Mouse (Mus musculus): Measurements from ENCODE around the gene Tipin. TPM values are rescaled to one million over a fixed set of nuclear protein-coding genes. Genes with fewer than 3 reads are reported as not detected.
"Not testable (repeated sequence)": the region's sequence is repeated elsewhere in the genome, so short reads cannot be mapped to it uniquely, and the experiment has no call there.

Tipin gene
- total and polyA plus RNA-seq, 3 experiments = 179 to 443 (median 204) TPM

DNA sequence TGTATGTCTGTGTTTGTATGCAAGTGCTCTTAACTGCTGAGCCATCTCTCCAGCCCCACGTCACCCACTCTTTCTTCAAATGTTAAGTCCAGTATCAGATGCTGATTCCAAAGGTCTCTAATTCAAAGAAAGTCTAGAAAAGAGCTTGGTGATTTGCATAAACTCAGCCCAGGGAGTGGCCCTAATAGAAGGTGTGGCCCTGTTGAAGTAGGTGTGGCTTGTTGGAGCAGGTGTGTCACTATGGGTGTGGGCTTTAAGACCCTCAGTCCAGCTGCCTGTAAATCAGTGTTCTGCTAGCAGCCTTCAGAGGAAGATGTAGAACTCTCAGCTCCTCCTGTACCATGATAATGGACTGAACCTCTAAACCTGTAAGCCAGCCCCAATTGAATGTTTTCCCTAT lies 14.2 kb upstream of the Tipin start:
- Histone ChIP-seq H3K9ac (ENCODE audit: insufficient read depth, low read depth) (no peak overlapping the region), H3K79me2 (replicated peaks; ENCODE audit: control insufficient read depth, extremely low read depth, insufficient read depth, poor library complexity, severe bottlenecking) (no peaks in the 10 kb centered on the region), H3K9me3 (replicated peaks; ENCODE audit: low read length) (no peaks in the 10 kb centered on the region), H3K36me3 (replicated peaks in 1 of 2; ENCODE audit: control insufficient read depth in 1 of 2, insufficient read depth in 1 of 2, low read length in 1 of 2) (no peaks in the 10 kb centered on the region), H3K4me3 (replicated peaks in 1 of 3; ENCODE audit: low read depth in 2 of 3, low read length in 2 of 3, poor library complexity in 1 of 3) (no peak overlapping the region), H3K4me2 (ENCODE audit: insufficient read depth, low read depth, poor library complexity, severe bottlenecking) (no peak overlapping the region), H3K27me3 (replicated peaks) (no peaks in the 10 kb centered on the region), H3K4me1 (ENCODE audit: control insufficient read depth in 1 of 2, insufficient read depth in 2 of 2) (peaks cover 0 to 15% of the 10 kb centered on the region in 2 experiments; a peak in 3 of 4 replicates), H3K27ac (ENCODE audit: insufficient read depth, low read depth) (no peak overlapping the region)
- dilution Hi-C loops (cut with MboI; ENCODE audit: extremely low pct_ligation_motif_present, extremely low pct_unique_long_range_greater_than_20kb, low sequenced_read_pairs) (no loop called here), in situ Hi-C loops (cut with MboI; ENCODE audit: low pct_ligation_motif_present, low pct_unique_long_range_greater_than_20kb, low sequenced_read_pairs) (no loop called here)
- no peak for DNase-seq (ENCODE audit: extremely low read depth)
- TF ChIP-seq RCOR1 (conservative IDR thresholded peaks at IDR 0.05; ENCODE audit: low read depth, low read length) (no peak), TBP (conservative IDR thresholded peaks at IDR 0.05; ENCODE audit: low read depth, low read length) (no peak), GABPA (IDR thresholded peaks at IDR 0.05; ENCODE audit: insufficient replicate concordance, low read depth, low read length) (no peak), CHD2 (IDR thresholded peaks at IDR 0.05; ENCODE audit: low read length) (no peak), RAD21 (IDR thresholded peaks at IDR 0.05; ENCODE audit: low read depth, low read length) (no peak), MEF2A (IDR thresholded peaks at IDR 0.05; ENCODE audit: borderline replicate concordance, low read depth, low read length) (no peak), JUN (IDR thresholded peaks at IDR 0.05; ENCODE audit: insufficient read depth, low read depth, low read length) (no peak), EP300 (IDR thresholded peaks at IDR 0.05; ENCODE audit: low read length) (no peak), ZC3H11A (IDR thresholded peaks at IDR 0.05; ENCODE audit: low read depth, low read length) (no peak), MAZ (IDR thresholded peaks at IDR 0.05; ENCODE audit: low read depth, low read length) (no peak), MXI1 (IDR thresholded peaks at IDR 0.05; ENCODE audit: low read depth, low read length) (no peak), ZKSCAN1 (IDR thresholded peaks at IDR 0.05; ENCODE audit: borderline replicate concordance, low read depth, low read length) (no peak)

DNA sequence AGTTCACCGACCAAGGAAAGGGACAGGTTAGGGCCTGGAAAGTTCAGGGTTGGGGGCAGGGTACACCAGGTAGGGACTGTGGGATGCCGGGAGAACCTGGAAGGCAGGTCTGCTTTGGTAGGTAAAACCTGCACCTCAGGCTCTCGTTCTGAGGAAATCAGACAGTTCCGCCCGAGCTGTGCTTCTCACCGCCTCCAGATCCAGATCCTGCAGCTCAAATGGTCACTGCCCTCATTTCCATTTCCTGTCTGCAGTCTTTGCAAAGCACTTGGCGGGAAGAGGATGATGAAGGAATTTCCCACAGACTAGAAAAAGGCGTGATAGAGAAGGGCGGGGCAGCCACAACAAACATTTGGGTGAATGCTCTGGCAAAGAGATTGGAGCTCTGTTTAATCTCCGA lies 13.2 kb upstream of the Tipin start:
- dilution Hi-C loops (cut with MboI; ENCODE audit: extremely low pct_ligation_motif_present, extremely low pct_unique_long_range_greater_than_20kb, low sequenced_read_pairs) = no loop called here
- Histone ChIP-seq H3K79me2 (replicated peaks; ENCODE audit: control insufficient read depth, extremely low read depth, insufficient read depth, poor library complexity, severe bottlenecking) (no peaks in the 10 kb centered on the region), H3K27me3 (replicated peaks) (no peaks in the 10 kb centered on the region), H3K4me2 (ENCODE audit: insufficient read depth, low read depth, poor library complexity, severe bottlenecking) (no peak overlapping the region), H3K4me3 (replicated peaks in 1 of 3; ENCODE audit: low read depth in 2 of 3, low read length in 2 of 3, poor library complexity in 1 of 3) (no peak overlapping the region), H3K27ac (ENCODE audit: insufficient read depth, low read depth) (no peak overlapping the region), H3K4me1 (ENCODE audit: control insufficient read depth in 1 of 2, insufficient read depth in 2 of 2) (peaks cover 0 to 15% of the 10 kb centered on the region in 2 experiments; a peak in 3 of 4 replicates), H3K9me3 (replicated peaks; ENCODE audit: low read length) (no peaks in the 10 kb centered on the region), H3K36me3 (replicated peaks in 1 of 2; ENCODE audit: control insufficient read depth in 1 of 2, insufficient read depth in 1 of 2, low read length in 1 of 2) (no peaks in the 10 kb centered on the region), H3K9ac (ENCODE audit: insufficient read depth, low read depth) (no peak overlapping the region)
- in situ Hi-C loops (cut with MboI; ENCODE audit: low pct_ligation_motif_present, low pct_unique_long_range_greater_than_20kb, low sequenced_read_pairs) = no loop called here
- no peak for DNase-seq (ENCODE audit: extremely low read depth)
- no peak for TF ChIP-seq MYC (IDR thresholded peaks at IDR 0.05; ENCODE audit: low read depth, low read length)
- no peak for TF ChIP-seq ETS1 (conservative IDR thresholded peaks at IDR 0.05; ENCODE audit: low read depth, low read length)
- no peak for TF ChIP-seq EP300 (IDR thresholded peaks at IDR 0.05; ENCODE audit: low read length)
- TF ChIP-seq ELF1 (IDR thresholded peaks at IDR 0.05; ENCODE audit: low read depth, low read length) = no peak
- no peak for TF ChIP-seq RCOR1 (conservative IDR thresholded peaks at IDR 0.05; ENCODE audit: low read depth, low read length)
- no peak for TF ChIP-seq E2F4 (IDR thresholded peaks at IDR 0.05; ENCODE audit: insufficient replicate concordance, low read depth, low read length)
- no peak for TF ChIP-seq MAX (IDR thresholded peaks at IDR 0.05; ENCODE audit: low read length)
- TF ChIP-seq TBP (conservative IDR thresholded peaks at IDR 0.05; ENCODE audit: low read depth, low read length) = no peak
- no peak for TF ChIP-seq ZNF384 (IDR thresholded peaks at IDR 0.05; ENCODE audit: low read depth, low read length)
- no peak for TF ChIP-seq NRF1 (IDR thresholded peaks at IDR 0.05; ENCODE audit: low read depth, low read length)
- TF ChIP-seq KAT2A (IDR thresholded peaks at IDR 0.05; ENCODE audit: insufficient replicate concordance, low read length) = no peak
- no peak for TF ChIP-seq USF1 (IDR thresholded peaks at IDR 0.05; ENCODE audit: low read depth, low read length)
- TF ChIP-seq GABPA (IDR thresholded peaks at IDR 0.05; ENCODE audit: insufficient replicate concordance, low read depth, low read length) = no peak
- no peak for TF ChIP-seq JUN (IDR thresholded peaks at IDR 0.05; ENCODE audit: insufficient read depth, low read depth, low read length)
- no peak for TF ChIP-seq ZC3H11A (IDR thresholded peaks at IDR 0.05; ENCODE audit: low read depth, low read length)
- no peak for TF ChIP-seq RAD21 (IDR thresholded peaks at IDR 0.05; ENCODE audit: low read depth, low read length)
- no peak for TF ChIP-seq UBTF (IDR thresholded peaks at IDR 0.05; ENCODE audit: low read depth, low read length)

DNA sequence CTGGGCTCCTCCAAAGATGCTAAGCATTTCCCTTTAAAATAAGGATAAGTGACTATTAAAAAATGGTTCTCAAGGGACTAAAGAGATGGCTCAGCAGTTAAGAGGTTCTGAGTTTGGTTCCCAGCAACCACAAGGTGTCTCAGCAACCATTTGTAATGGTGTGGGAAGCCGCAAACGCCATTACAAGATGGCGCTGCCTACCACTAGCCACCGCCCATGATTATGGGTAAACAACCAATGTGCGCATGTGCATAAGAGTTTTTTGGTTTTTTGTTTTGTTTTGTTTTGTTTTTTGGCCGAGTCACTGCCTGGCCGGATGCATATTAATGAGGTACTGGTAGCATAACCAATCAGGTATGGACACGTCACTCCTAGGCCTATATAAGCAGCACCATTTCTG lies 12.5 kb upstream of the Tipin start:
- H3K9me3 ChIP-seq (replicated peaks; ENCODE audit: low read length); H3K4me2 ChIP-seq (ENCODE audit: insufficient read depth, low read depth, poor library complexity, severe bottlenecking); H3K9ac ChIP-seq (ENCODE audit: insufficient read depth, low read depth); in situ Hi-C loops (cut with MboI; ENCODE audit: low pct_ligation_motif_present, low pct_unique_long_range_greater_than_20kb, low sequenced_read_pairs); DNase-seq (ENCODE audit: extremely low read depth); H3K27ac ChIP-seq (ENCODE audit: insufficient read depth, low read depth); H3K4me3 ChIP-seq (replicated peaks in 1 of 3; ENCODE audit: low read depth in 2 of 3, low read length in 2 of 3, poor library complexity in 1 of 3); H3K27me3 ChIP-seq (replicated peaks); dilution Hi-C loops (cut with MboI; ENCODE audit: extremely low pct_ligation_motif_present, extremely low pct_unique_long_range_greater_than_20kb, low sequenced_read_pairs); H3K79me2 ChIP-seq (replicated peaks; ENCODE audit: control insufficient read depth, extremely low read depth, insufficient read depth, poor library complexity, severe bottlenecking); H3K36me3 ChIP-seq (replicated peaks in 1 of 2; ENCODE audit: control insufficient read depth in 1 of 2, insufficient read depth in 1 of 2, low read length in 1 of 2): not testable (repeated sequence)
- H3K4me1 ChIP-seq (ENCODE audit: control insufficient read depth in 1 of 2, insufficient read depth in 2 of 2) = peaks cover 0 to 15% of the 10 kb centered on the region in 2 experiments; a peak in 3 of 4 replicates

Measured in CH12.LX (cell line).